Mouse (Mus musculus) spleen, postnatal 4 days (tissue): ENCODE data around the gene Mad2l2.
A peak's percentile ranks its signal among the peaks of the same experiment; 100 is the strongest.
"Not testable (repeated sequence)": the region's sequence is repeated elsewhere in the genome, so short reads cannot be mapped to it uniquely, and the experiment has no call there.

Experiments
- DNase-seq, 2 experiments: peaks; one replicate each; pipeline ENCODE4 v3.0.0; 2022; ENCODE audit warnings: low spot score in 2 of 2

The Mad2l2 gene

DNA sequence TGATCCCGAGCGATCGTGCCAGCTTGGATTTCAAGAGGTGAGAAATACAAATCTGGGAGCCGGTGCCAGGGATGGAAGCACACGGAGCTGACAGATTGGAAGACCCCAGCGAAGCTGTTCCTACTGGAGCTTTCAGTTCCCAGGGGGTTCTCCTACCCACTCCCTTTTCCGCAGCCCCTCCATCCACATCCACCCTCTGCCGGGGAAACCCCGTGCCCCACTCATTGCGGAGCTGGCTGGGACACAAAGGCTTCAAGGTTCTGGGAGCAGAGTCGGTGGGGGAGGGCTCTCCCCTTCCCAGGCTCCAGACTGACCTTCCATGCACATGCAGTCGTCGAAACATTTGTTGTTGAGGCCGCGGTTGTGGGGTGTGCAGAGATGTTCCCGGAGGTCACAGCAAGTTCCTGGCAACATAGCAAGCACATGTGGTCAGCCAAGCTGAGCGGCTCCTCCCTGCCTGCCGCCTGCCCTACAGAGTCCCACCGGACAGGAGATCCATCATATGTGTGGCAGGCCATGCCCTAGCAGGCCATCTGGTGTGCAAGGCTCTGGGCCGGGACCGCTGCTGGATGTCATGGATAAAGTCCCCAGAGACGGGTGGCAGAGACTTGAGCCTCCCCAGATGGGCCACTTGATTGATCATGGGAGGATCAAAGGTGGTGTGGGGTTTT, 22.4 kb upstream of the Mad2l2 start:
- DNase-seq = no peak

- DNase-seq = no peak
Measured at GRCm38 (mm10) chr4:148108565-148109100, 21.6 kb upstream of the Mad2l2 start.

DNA sequence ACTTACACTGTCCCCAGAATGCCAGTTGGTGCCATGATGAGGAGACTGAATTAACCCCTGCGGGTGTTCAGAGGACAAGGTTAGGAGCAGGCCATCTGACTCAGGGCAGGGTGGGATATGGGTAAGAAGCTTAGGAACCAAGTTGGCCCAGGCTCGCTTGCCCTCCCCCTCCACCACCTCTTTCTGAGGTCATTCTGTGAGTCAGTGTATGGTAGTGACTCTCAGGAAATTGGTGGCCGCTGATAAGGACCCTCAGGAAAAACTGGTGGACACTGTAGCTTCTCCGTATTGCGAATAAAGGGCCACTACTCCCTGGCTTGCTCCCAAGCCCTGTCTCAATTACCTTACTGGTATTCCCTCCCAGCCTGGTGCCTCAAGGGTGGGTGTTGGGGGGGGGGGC, 21.0 kb upstream of the Mad2l2 start:
- no peak for DNase-seq

DNA sequence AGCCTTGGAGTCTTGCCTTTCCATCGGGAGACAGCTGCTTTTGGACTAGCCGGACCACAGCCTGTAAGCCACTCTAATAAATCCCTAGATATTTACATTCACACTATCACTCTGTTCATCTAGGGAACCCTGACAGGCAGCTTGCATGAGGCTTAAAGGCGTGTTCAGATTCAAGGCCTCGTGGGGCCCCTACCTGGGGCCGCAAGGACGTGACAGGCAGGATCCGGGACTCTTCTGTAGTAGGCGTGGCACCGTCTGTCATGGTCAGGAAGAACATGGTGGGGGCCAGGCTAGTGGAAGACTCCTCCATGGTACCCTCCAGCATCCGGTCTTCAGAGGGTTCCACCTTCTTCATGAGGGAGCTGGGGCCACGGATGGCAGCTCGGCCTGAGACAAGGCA, 17.7 kb upstream of the Mad2l2 start:
- no peak for DNase-seq

DNA sequence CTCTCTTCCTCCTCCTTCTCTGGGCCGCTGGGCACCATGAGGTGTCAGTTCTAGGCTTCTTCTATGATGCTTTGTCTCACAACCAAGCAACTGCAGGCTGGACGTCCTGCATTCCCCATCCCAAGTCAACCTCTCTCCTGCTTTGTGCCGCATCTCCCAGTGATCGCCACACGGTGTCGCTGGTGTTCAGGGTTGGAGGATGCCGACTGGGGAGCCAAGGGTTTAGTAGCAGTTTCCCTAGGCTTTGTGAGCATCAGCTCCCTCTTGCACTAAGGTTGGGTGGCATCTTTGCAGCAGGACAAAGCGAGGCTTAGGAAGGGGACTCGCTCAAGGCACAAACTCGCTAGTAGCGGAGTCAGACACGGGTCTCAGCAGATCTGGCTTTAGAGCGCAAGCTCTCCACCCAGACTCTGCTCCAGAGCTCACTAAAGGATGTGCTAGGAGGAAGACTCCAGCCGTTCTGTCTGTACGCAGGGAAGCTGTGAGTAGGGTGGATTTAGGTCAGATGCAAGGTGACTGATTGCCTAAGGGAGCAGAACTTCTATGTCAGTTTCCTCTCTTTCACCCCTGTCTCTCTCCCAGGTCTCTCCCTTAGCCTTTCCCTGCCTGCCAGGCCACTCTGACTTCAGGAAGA, 15.3 kb upstream of the Mad2l2 start:
- DNase-seq = peak; percentile 75 to 90

DNA sequence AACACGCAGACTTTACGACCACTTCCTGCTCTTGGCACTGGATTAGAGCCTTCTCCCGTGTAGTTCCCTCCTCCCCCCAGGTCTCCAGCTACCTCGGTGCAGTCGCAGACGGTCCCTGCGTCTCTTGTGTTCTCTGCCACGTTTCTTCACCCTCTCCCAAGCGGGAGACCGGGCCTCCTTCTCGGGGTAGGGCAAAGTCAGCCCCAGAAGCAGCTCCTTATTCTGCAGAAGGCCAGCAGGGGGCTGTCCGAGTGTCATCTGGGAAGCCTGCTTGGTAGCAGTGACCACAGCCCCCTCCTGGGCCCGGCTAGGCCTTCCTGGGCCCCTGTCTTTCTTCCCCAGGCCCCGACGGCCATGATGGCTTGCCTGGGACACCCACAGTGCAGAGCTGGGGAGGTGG, 14.7 kb upstream of the Mad2l2 start:
- DNase-seq = no peak

- no peak for DNase-seq
Measured at GRCm38 (mm10) chr4:148116657-148117056, 13.5 kb upstream of the Mad2l2 start.

DNA sequence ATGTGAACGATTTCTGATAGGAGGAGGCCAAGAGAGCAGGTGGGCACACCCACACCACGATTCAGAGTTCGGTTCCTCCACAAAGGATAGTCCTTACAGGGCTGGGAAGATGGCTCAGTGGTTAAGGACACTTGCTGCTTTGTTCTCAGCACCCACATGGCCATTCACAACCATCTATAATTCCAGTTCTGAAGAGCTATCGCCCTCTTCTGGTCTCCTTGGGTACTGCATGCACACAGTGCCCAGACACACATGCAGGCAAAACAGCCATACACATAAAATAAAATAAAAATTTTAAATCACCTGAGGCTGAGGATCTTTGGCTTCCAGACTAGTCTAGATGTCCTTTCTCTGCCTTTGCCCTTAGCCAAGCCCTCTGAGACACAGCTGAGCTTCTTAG, 12.8 kb upstream of the Mad2l2 start:
- DNase-seq = no peak

GRCm38 (mm10) chr4:148119578-148119977, 10.6 kb upstream of the Mad2l2 start:
- not testable (repeated sequence) for DNase-seq

DNA sequence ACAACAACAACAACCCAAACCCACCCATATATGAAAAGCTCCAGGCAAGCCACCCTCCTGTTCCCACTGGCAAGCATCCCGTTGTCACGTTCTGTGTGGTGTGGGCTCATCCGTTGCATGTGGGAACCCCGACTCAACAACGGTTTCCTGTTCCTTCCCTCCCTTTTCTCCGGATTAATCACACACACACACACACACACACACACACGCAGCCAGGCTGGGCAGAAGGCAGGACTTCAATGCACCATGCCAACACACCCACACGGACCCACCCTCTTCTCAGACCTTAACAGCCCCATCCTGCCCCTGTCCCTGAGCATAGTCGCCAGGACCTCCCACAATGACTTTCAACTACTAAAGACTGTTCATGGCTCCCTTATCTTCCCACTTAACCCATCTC, 9.6 kb upstream of the Mad2l2 start:
- DNase-seq = no peak

DNA sequence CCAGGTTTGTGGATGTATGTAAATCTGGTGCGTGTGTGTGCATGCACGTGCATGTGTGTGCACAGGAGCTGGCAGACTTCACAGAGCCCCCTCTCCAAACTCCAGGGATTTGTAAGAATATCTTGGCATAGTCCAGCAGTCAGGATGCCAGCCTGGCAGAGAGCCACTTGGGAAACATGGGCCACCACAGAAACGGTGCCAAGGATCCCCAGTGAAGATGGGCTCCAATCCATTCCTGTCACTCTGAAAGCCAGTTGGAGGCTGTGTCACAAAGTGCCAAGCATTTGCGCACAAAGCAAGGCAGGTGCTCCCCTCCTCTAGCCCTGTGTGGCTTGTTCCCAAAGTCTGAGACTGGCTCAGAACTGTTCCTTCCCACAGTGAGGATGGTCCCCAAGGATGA, 8.8 kb upstream of the Mad2l2 start:
- no peak for DNase-seq

GRCm38 (mm10) chr4:148121982-148122693, 8.0 kb upstream of the Mad2l2 start:
- no peak for DNase-seq

DNA sequence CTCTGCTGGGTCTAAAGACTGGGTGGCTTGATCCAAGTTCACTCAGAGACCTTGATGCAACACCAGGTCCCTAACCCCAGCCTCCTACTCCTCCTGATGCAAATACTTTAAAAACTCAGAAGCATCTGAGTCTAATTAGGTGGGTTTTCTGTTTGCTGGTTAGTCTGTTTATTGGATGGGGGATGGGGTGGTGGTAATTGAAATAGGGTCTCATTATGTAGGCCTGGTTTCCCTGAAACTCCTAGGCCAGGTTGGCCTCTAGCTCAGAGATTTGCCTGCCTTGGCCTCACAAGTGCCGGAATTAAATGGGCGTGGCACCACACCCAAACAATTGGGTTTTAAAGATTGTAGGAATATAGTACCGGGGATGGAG, 7.5 kb upstream of the Mad2l2 start:
- DNase-seq = no peak

GRCm38 (mm10) chr4:148128241-148128640, 1.9 kb upstream of the Mad2l2 start:
- DNase-seq = no peak

GRCm38 (mm10) chr4:148128672-148129071, 1.5 kb upstream of the Mad2l2 start:
- no peak for DNase-seq

DNA sequence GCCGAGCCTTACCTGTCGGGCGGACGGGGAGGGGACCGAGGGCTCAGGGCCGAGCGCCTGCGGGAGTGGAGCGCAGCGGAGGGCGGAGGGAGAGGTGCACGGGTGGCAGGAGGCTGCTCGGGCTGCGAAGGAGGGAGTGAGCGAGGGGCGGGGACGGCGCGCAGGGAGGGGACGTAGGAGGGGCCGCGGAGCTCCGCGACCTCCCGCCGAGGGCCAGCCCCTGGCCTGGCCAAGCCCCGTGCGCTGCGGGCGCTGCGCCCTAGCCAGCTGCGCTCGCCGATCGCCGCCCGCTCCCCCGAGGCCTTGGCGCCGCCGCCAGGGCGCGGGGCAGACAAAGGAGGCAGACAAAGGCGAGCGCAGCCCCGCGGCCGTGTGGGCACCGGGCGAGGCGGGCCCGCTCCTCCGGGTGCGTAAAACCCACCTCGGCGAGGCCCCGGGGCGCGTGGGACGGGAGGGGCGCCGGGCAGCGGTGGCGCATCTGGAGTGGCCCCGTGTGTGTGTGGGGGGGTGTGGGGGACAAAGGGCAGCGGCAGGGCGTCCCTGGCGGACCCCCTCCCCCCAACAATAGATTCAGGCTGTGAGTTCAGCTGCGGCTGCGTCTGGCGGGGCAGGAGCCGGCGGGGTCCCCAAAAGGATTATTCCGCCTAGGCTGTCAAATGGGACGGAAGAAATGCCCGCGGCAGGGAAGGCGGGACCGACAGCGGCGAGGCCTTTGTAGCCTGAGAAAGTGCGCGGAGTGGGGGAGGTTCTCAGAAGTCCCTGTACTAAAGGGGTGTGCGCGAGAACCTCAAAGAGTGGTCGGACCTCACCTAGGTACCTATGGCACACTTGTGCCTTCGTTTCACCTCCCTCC, 603 bp downstream of the Mad2l2 start, which contains the start of gene Draxin:
Draxin (minus strand) TSS at position 138 of the 853 bp plus-strand sequence.
- no peak for DNase-seq

GRCm38 (mm10) chr4:148131497-148132081, 1.4 kb downstream of the Mad2l2 start:
- DNase-seq = no peak

- no peak for DNase-seq
Measured at GRCm38 (mm10) chr4:148134988-148135387, 4.8 kb downstream of the Mad2l2 start.

GRCm38 (mm10) chr4:148137503-148137902, 7.3 kb downstream of the Mad2l2 start:
- DNase-seq = no peak

GRCm38 (mm10) chr4:148139767-148140097, 9.5 kb downstream of the Mad2l2 start:
- DNase-seq = no peak
